Mouse (Mus musculus) lung, adult 2 months (tissue): ENCODE measurements around the gene Pptc7.

Experiments
- CTCF ChIP-seq: fragments of 200-500 bp; IDR thresholded peaks from 2 replicates; pipeline ENCODE4 v1.5.1; 2011; ENCODE audit warnings: mild to moderate bottlenecking, low read length, control low read depth; ENCODE audit not compliant: insufficient read depth
- POLR2A ChIP-seq: fragments of 200-500 bp; IDR thresholded peaks from 2 replicates; pipeline ENCODE4 v1.6.1; 2011; ENCODE audit warnings: low read depth, mild to moderate bottlenecking, control low read depth, low read length, borderline replicate concordance; ENCODE audit errors: extremely low read depth

- TF ChIP-seq POLR2A: no peak
- no peak for TF ChIP-seq CTCF
These were observed 87.5 kb downstream of the Pptc7 start, which contains the start of gene Gpn3 for GRCm38 (mm10) chr5:122371591-122372191.
